Mouse (Mus musculus) lung, adult 2 months (tissue): ENCODE measurements around the gene Snrpg.

Experiments
- CTCF ChIP-seq: fragments of 200-500 bp; IDR thresholded peaks from 2 replicates; pipeline ENCODE4 v1.5.1; 2011; ENCODE audit warnings: mild to moderate bottlenecking, low read length, control low read depth; ENCODE audit not compliant: insufficient read depth
- POLR2A ChIP-seq: fragments of 200-500 bp; IDR thresholded peaks from 2 replicates; pipeline ENCODE4 v1.6.1; 2011; ENCODE audit warnings: low read depth, mild to moderate bottlenecking, control low read depth, low read length, borderline replicate concordance; ENCODE audit errors: extremely low read depth

DNA sequence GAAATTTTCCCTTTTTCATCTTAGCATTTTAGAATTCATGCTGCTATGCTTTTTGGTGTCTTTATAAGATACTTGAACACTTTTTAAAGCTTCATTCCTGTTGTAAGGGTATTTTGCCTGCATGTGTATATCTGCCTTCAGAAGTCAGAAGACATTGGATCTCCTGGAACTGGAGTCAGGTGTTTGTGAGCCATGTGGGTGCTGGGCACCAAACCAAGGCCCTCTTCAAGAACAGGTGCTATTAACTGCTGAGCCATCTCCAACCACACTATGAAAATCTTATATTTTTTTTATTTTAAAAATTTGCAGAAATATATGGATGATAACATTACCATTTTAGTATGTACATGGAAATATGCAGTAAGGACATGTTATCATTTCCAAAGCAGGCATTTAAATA, 35.2 kb downstream of the Snrpg start:
- TF ChIP-seq POLR2A (no peak), CTCF (no peak)
